Mouse (Mus musculus): Measurements from ENCODE around the gene Taf6l.

Gene Taf6l

GRCm38 (mm10) chr19:8786008-8786781, at the start of gene Taf6l:
Taf6l (minus strand) TSS chr19:8786417.
- peak; percentile 96 for DNase-seq

GRCm38 (mm10) chr19:8832971-8833370, 46.8 kb upstream of the Taf6l start:
- no peak for DNase-seq

- no peak for DNase-seq
Measured at GRCm38 (mm10) chr19:8831262-8831661, 45.0 kb upstream of the Taf6l start.

- DNase-seq: no peak
Measured at GRCm38 (mm10) chr19:8830664-8831063, 44.4 kb upstream of the Taf6l start.

GRCm38 (mm10) chr19:8829660-8830059, 43.4 kb upstream of the Taf6l start, which contains the start of gene AC129217.1:
AC129217.1 (plus strand) TSS chr19:8829773.
- no peak for DNase-seq

GRCm38 (mm10) chr19:8822696-8823095, 36.5 kb upstream of the Taf6l start:
- no peak for DNase-seq

GRCm38 (mm10) chr19:8821146-8821545, 34.9 kb upstream of the Taf6l start:
- DNase-seq: no peak

- no peak for DNase-seq
Measured at GRCm38 (mm10) chr19:8820424-8820956, 34.3 kb upstream of the Taf6l start.

GRCm38 (mm10) chr19:8819596-8820423, 33.6 kb upstream of the Taf6l start, which contains the start of gene Hnrnpul2:
Hnrnpul2 (plus strand) TSS chr19:8820010.
- peak; percentile 99 for DNase-seq

- DNase-seq: peak; percentile 99
Measured at GRCm38 (mm10) chr19:8818801-8819595, 32.8 kb upstream of the Taf6l start, which contains the start of gene Ttc9c. Ttc9c (minus strand) TSS chr19:8819333.

- DNase-seq: no peak
Measured at GRCm38 (mm10) chr19:8818301-8818798, 32.1 kb upstream of the Taf6l start.

- DNase-seq: no peak
Measured at GRCm38 (mm10) chr19:8817001-8817400, 30.8 kb upstream of the Taf6l start.

- DNase-seq: no peak
Measured at GRCm38 (mm10) chr19:8815812-8816211, 29.6 kb upstream of the Taf6l start.

- DNase-seq: no peak
Measured at GRCm38 (mm10) chr19:8806810-8807209, 20.6 kb upstream of the Taf6l start.

GRCm38 (mm10) chr19:8803879-8804660, 17.9 kb upstream of the Taf6l start:
- no peak for DNase-seq

- DNase-seq: no peak
Measured at GRCm38 (mm10) chr19:8803204-8803780, 17.1 kb upstream of the Taf6l start.

- peak; percentile 99 for DNase-seq
Measured at GRCm38 (mm10) chr19:8802130-8802821, 16.1 kb upstream of the Taf6l start, which contains the start of gene Zbtb3. Zbtb3 (plus strand) TSS chr19:8802555.

GRCm38 (mm10) chr19:8798947-8799315, 12.7 kb upstream of the Taf6l start:
- DNase-seq: no peak

- DNase-seq: peak; percentile 97
Measured at GRCm38 (mm10) chr19:8798264-8798946, 12.2 kb upstream of the Taf6l start, which contains the start of gene Polr2g. Polr2g (minus strand) TSS chr19:8798577.

- no peak for DNase-seq
Measured at GRCm38 (mm10) chr19:8790171-8790570, 4.0 kb upstream of the Taf6l start.
